Mouse (Mus musculus): ENCODE results near the gene Ubqln5. TPM values are rescaled to one million over a fixed set of nuclear protein-coding genes. Genes with fewer than 3 reads are reported as not detected.

Gene Ubqln5
- polyA plus RNA-seq, 1 experiment from 2014 or later, result not detected

Other genes starting within 250 kb of the Ubqln5 start
- gene Olfr66, start 243.6 kb downstream of the Ubqln5 start, polyA plus RNA-seq (2015; fragmentation: Nextera tagmentation; extraction: Ambion mirVana), result not detected in 2 replicates
- gene Olfr64, start 235.3 kb downstream of the Ubqln5 start, polyA plus RNA-seq (2015; fragmentation: Nextera tagmentation; extraction: Ambion mirVana), result not detected in 2 replicates
- gene Olfr65, start 226.3 kb downstream of the Ubqln5 start, polyA plus RNA-seq (2015; fragmentation: Nextera tagmentation; extraction: Ambion mirVana), result not detected in 2 replicates
- gene Olfr631, start 201.0 kb downstream of the Ubqln5 start, polyA plus RNA-seq (2015; fragmentation: Nextera tagmentation; extraction: Ambion mirVana), result not detected in 2 replicates
- not detected in 2 replicates for gene Olfr632, start 195.5 kb downstream of the Ubqln5 start, polyA plus RNA-seq (2015; fragmentation: Nextera tagmentation; extraction: Ambion mirVana)
- not detected in 2 replicates for gene Olfr633, start 185.4 kb downstream of the Ubqln5 start, polyA plus RNA-seq (2015; fragmentation: Nextera tagmentation; extraction: Ambion mirVana)
- 0.01 and 0.03 TPM in 2 replicates for gene Olfr635, start 158.7 kb downstream of the Ubqln5 start, polyA plus RNA-seq (2015; fragmentation: Nextera tagmentation; extraction: Ambion mirVana)
- not detected in 2 replicates for gene Olfr638, start 131.1 kb downstream of the Ubqln5 start, polyA plus RNA-seq (2015; fragmentation: Nextera tagmentation; extraction: Ambion mirVana)
- 0.04 TPM in 1 of 2 replicates, not detected in the other for gene Olfr639, start 112.5 kb downstream of the Ubqln5 start, polyA plus RNA-seq (2015; fragmentation: Nextera tagmentation; extraction: Ambion mirVana)
- gene Olfr640, start 104.3 kb downstream of the Ubqln5 start, polyA plus RNA-seq (2015; fragmentation: Nextera tagmentation; extraction: Ambion mirVana), result not detected in 2 replicates
- gene Olfr641, start 94.4 kb downstream of the Ubqln5 start, polyA plus RNA-seq (2015; fragmentation: Nextera tagmentation; extraction: Ambion mirVana), result not detected in 2 replicates
- not detected in 2 replicates for gene Olfr642, start 77.2 kb downstream of the Ubqln5 start, polyA plus RNA-seq (2015; fragmentation: Nextera tagmentation; extraction: Ambion mirVana)
- gene 4930516K23Rik, start 68.4 kb downstream of the Ubqln5 start, polyA plus RNA-seq (2015; fragmentation: Nextera tagmentation; extraction: Ambion mirVana), result not detected in 2 replicates
- not detected in 2 replicates for gene Olfr644, start 58.0 kb downstream of the Ubqln5 start, polyA plus RNA-seq (2015; fragmentation: Nextera tagmentation; extraction: Ambion mirVana)
- not detected in 2 replicates for gene Olfr645, start 44.4 kb downstream of the Ubqln5 start, polyA plus RNA-seq (2015; fragmentation: Nextera tagmentation; extraction: Ambion mirVana)
- not detected in 2 replicates for gene Olfr646, start 25.0 kb downstream of the Ubqln5 start, polyA plus RNA-seq (2015; fragmentation: Nextera tagmentation; extraction: Ambion mirVana)
- not detected in 2 replicates for gene Olfr643, start 7.6 kb upstream of the Ubqln5 start, polyA plus RNA-seq (2015; fragmentation: Nextera tagmentation; extraction: Ambion mirVana)
- gene Ubqln3, start 13.5 kb upstream of the Ubqln5 start, polyA plus RNA-seq (2015; fragmentation: Nextera tagmentation; extraction: Ambion mirVana), result not detected in 2 replicates
- gene Ubqlnl, start 20.7 kb upstream of the Ubqln5 start, polyA plus RNA-seq (2015; fragmentation: Nextera tagmentation; extraction: Ambion mirVana), result not detected in 2 replicates
- gene Olfm5, start 35.0 kb upstream of the Ubqln5 start, polyA plus RNA-seq (2015; fragmentation: Nextera tagmentation; extraction: Ambion mirVana), result not detected in 2 replicates
- 0.38 and 0.56 TPM in 2 replicates for gene Olfr648, start 53.6 kb upstream of the Ubqln5 start, polyA plus RNA-seq (2015; fragmentation: Nextera tagmentation; extraction: Ambion mirVana)
- gene Olfr649, start 66.2 kb upstream of the Ubqln5 start, polyA plus RNA-seq (2015; fragmentation: Nextera tagmentation; extraction: Ambion mirVana), result not detected in 2 replicates
- gene Trim6, start 89.0 kb upstream of the Ubqln5 start, polyA plus RNA-seq (2015; fragmentation: Nextera tagmentation; extraction: Ambion mirVana), result 0.24 and 0.31 TPM in 2 replicates
- gene Trim34a, start 114.6 kb upstream of the Ubqln5 start, polyA plus RNA-seq (2015; fragmentation: Nextera tagmentation; extraction: Ambion mirVana), result 0.94 and 1.2 TPM in 2 replicates
- 0.15 and 0.30 TPM in 2 replicates for gene Trim5, start 158.3 kb upstream of the Ubqln5 start, polyA plus RNA-seq (2015; fragmentation: Nextera tagmentation; extraction: Ambion mirVana)
- 1.3 and 2.1 TPM in 2 replicates for gene Trim12a, start 185.6 kb upstream of the Ubqln5 start, polyA plus RNA-seq (2015; fragmentation: Nextera tagmentation; extraction: Ambion mirVana)
- not detected in 2 replicates for gene Trim34b, start 199.6 kb upstream of the Ubqln5 start, polyA plus RNA-seq (2015; fragmentation: Nextera tagmentation; extraction: Ambion mirVana)
- gene Trim12c, start 223.5 kb upstream of the Ubqln5 start, polyA plus RNA-seq (2015; fragmentation: Nextera tagmentation; extraction: Ambion mirVana), result 1.5 and 2.0 TPM in 2 replicates
- 0.05 TPM in 1 of 2 replicates, not detected in the other for gene Trim30b, start 240.1 kb upstream of the Ubqln5 start, polyA plus RNA-seq (2015; fragmentation: Nextera tagmentation; extraction: Ambion mirVana)